Mouse (Mus musculus) bone marrow macrophage, adult 2 months (primary cell): ENCODE results near the gene Tenm4. TPM values are rescaled to one million over a fixed set of nuclear protein-coding genes. Genes with fewer than 3 reads are reported as not detected.

Experiments
- H3K27ac ChIP-seq: 2 replicates; pipeline ENCODE4 v1.5.1; 2012; ENCODE audit warnings: low read depth, low read length; ENCODE audit not compliant: insufficient read depth
- H3K4me1 ChIP-seq: 2 replicates; pipeline ENCODE4 v1.6.1; 2012; ENCODE audit warnings: low read length; ENCODE audit not compliant: control insufficient read depth, insufficient read depth
- H3K4me3 ChIP-seq: 2 replicates; pipeline ENCODE4 v1.5.1; 2012; ENCODE audit warnings: mild to moderate bottlenecking, low read length, moderate library complexity; ENCODE audit not compliant: insufficient read depth
- CTCF ChIP-seq: IDR thresholded peaks from 2 replicates; pipeline ENCODE4 v1.5.1; 2012; ENCODE audit warnings: low read depth, mild to moderate bottlenecking, low read length, moderate library complexity
- POLR2A ChIP-seq: IDR thresholded peaks from 2 replicates; pipeline ENCODE4 v1.6.1; 2012; ENCODE audit warnings: mild to moderate bottlenecking, low read depth, low read length, borderline replicate concordance
- polyA plus RNA-seq: library from polyadenylated mRNA; stranded (reverse); fragments of >200 nt; gene quantifications from 2 replicates; pipeline ENCODE4 v1.2.4, GENCODE M21; 2012; ENCODE audit not compliant: missing spikeins, insufficient read depth, insufficient read length

Gene Tenm4
- polyA plus RNA-seq, 1 experiment, result not detected

GRCm38 (mm10) chr7:96838271-96838841, 667.3 kb downstream of the Tenm4 start:
- TF ChIP-seq POLR2A, result no peak
- no peak for TF ChIP-seq CTCF
- Histone ChIP-seq H3K4me3 (no peak overlapping the region), H3K27ac (no peak overlapping the region), H3K4me1 (no peaks in the 10 kb centered on the region)

- H3K4me1 ChIP-seq, result no peaks in the 10 kb centered on the region
- no peak overlapping the region for H3K4me3 ChIP-seq
- TF ChIP-seq POLR2A (no peak), CTCF (no peak)
- H3K27ac ChIP-seq, result no peak overlapping the region
Measured at GRCm38 (mm10) chr7:96838926-96839325, 667.9 kb downstream of the Tenm4 start.

GRCm38 (mm10) chr7:96839586-96839985, 668.5 kb downstream of the Tenm4 start:
- no peak overlapping the region for H3K4me3 ChIP-seq
- no peak overlapping the region for H3K27ac ChIP-seq
- TF ChIP-seq POLR2A (no peak), CTCF (no peak)
- H3K4me1 ChIP-seq, result no peaks in the 10 kb centered on the region

DNA sequence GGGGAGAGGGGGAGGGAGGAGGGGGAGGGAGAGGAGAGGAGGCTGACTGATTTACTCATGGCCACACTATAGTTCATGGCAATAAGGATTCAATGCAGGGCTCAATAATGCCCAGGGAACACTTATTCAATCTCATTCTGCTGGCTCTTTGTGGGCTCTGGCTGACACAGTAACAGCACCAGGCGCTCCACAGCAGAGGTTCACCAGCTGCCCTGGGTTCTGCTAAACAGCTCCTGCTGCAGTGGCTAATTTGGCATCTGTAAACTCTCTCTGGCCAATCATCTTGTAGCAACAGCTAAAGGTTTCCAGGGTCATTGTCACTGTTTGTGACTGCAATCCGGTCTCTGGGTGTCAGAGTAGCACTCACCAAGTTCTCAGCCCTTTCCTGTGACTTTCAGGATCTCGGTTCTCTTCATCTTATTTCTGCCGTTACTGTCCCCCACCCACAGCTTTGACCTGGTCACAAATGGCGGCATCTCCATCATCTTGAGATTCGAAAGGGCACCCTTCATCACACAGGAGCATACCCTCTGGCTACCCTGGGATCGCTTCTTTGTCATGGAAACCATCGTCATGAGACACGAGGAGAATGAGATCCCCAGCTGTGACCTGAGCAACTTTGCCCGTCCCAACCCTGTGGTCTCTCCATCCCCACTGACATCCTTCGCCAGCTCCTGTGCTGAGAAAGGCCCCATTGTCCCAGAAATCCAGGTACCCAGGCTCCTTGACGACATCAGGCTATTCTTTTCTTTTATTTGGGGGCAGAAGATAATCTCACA, 671.6 kb downstream of the Tenm4 start:
- Histone ChIP-seq H3K4me3 (no peak overlapping the region), H3K4me1 (no peaks in the 10 kb centered on the region), H3K27ac (no peak overlapping the region)
- TF ChIP-seq CTCF (no peak), POLR2A (no peak)

DNA sequence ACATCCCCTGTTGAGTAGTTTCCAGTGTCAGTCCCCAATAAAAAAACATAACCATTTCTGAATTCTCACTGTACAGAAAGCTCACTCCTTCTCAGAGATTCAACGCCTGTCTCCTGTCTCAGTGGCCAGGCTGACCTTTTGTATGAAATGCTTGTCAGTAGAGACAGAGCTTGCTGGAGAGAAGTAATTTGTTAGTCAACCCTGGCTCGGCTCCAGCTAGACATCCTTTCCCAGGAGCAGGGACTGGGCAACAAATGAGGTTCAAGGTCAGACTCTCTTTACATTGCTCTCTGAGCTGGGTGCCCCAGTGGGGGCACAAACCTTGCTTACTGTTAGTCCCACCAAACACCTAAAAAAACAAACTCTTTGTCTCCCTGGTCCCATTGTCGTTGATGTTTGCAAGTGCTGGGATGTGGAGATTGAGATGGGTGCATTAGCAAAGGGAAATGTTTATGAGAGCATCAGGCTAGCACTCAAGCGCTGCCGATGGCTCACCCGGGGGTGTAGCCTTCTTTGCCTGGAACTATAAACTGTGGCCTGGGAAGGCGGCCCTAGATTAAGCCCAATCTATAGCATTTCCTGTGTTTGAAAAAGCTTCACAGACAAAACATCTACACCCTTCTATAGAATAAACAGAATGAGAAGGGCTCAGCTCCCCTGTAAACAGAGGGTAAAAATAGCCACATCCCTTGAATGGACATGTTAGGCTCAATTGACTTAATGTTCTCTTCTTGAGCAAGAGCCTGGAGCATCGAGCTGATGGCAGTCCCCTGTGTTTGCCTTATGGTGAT, 673.3 kb downstream of the Tenm4 start:
- TF ChIP-seq CTCF (no peak), POLR2A (no peak)
- no peak overlapping the region for H3K27ac ChIP-seq
- no peaks in the 10 kb centered on the region for H3K4me1 ChIP-seq
- H3K4me3 ChIP-seq, result no peak overlapping the region

GRCm38 (mm10) chr7:96852781-96853180, 681.7 kb downstream of the Tenm4 start:
- no peak overlapping the region for H3K27ac ChIP-seq
- no peak overlapping the region for H3K4me3 ChIP-seq
- H3K4me1 ChIP-seq, result no peaks in the 10 kb centered on the region
- TF ChIP-seq CTCF (no peak), POLR2A (no peak)

- Histone ChIP-seq H3K27ac (no peak overlapping the region), H3K4me3 (peak overlapping the region; percentile 42), H3K4me1 (no peaks in the 10 kb centered on the region)
- TF ChIP-seq CTCF, result no peak
- TF ChIP-seq POLR2A, result no peak
Measured at GRCm38 (mm10) chr7:96855867-96856406, 684.9 kb downstream of the Tenm4 start.

GRCm38 (mm10) chr7:96856518-96856917, 685.5 kb downstream of the Tenm4 start:
- Histone ChIP-seq H3K4me3 (no peak overlapping the region), H3K4me1 (no peaks in the 10 kb centered on the region), H3K27ac (no peak overlapping the region)
- TF ChIP-seq CTCF, result no peak
- no peak for TF ChIP-seq POLR2A

GRCm38 (mm10) chr7:96859077-96859476, 688.0 kb downstream of the Tenm4 start:
- Histone ChIP-seq H3K27ac (no peak overlapping the region), H3K4me1 (no peaks in the 10 kb centered on the region), H3K4me3 (no peak overlapping the region)
- TF ChIP-seq CTCF (no peak), POLR2A (no peak)

- no peak overlapping the region for H3K27ac ChIP-seq
- H3K4me3 ChIP-seq, result no peak overlapping the region
- no peaks in the 10 kb centered on the region for H3K4me1 ChIP-seq
- TF ChIP-seq POLR2A, result no peak
- no peak for TF ChIP-seq CTCF
Measured at GRCm38 (mm10) chr7:96859684-96860083, 688.6 kb downstream of the Tenm4 start.
